Mouse (Mus musculus) gastrocnemius, postnatal 25 days (tissue): Measurements from ENCODE around the gene Mtrr. TPM values are rescaled to one million over a fixed set of nuclear protein-coding genes. Genes with fewer than 3 reads are reported as not detected.
"Not testable (repeated sequence)": the region's sequence is repeated elsewhere in the genome, so short reads cannot be mapped to it uniquely, and the experiment has no call there.

ENCODE experiments used
- DNase-seq: peaks from one replicate; pipeline ENCODE4 v3.0.0; 2022
- total RNA-seq, 2 experiments: library from RNA; stranded (reverse); gene quantifications; 1 replicate in 1 of 2; 2 replicates in 1 of 2; pipeline ENCODE4 v1.2.3; 2021

Gene Mtrr
- total RNA-seq, 2 experiments from 2014 or later = 18.1 to 19.7 TPM

GRCm38 (mm10) chr13:68568548-68568947 is 13.4 kb downstream of the Mtrr start:
- no peak for DNase-seq

GRCm38 (mm10) chr13:68568110-68568509 is 13.8 kb downstream of the Mtrr start:
- no peak for DNase-seq

- not testable (repeated sequence) for DNase-seq
Observed at GRCm38 (mm10) chr13:68553391-68553790, 28.6 kb downstream of the Mtrr start.

Other genes with a start within 250 kb of the Mtrr start
- gene Fastkd3, start 85 bp upstream of the Mtrr start, total RNA-seq = 1 to 10 TPM; 8.9 to 9.3 TPM
- not detected for gene 1700001L19Rik, start 15.3 kb upstream of the Mtrr start, total RNA-seq